Mouse (Mus musculus) gastrocnemius, postnatal 14 days (tissue): ENCODE data around the gene Smim14. TPM values are rescaled to one million over a fixed set of nuclear protein-coding genes. Genes with fewer than 3 reads are reported as not detected.
"Not testable (repeated sequence)": the region's sequence is repeated elsewhere in the genome, so short reads cannot be mapped to it uniquely, and the experiment has no call there.

Experiments used
- DNase-seq: peaks from one replicate; pipeline ENCODE4 v3.0.0; 2021; ENCODE audit warnings: mixed read lengths
- intact Hi-C: fragments of 180-260 bp; cut with DNase I; formaldehyde crosslinking; loops from one replicate; pipeline ENCODE4 v1.15.1; 2025; ENCODE audit warnings: low total_unique reads
- total RNA-seq, 2 experiments: library from RNA; stranded (reverse); gene quantifications; 2 replicates each; pipeline ENCODE4 v1.2.3; 2021

Gene Smim14
- total RNA-seq, 2 experiments from 2014 or later = 34.7 to 39.4 TPM

- DNase-seq = no peak
- intact Hi-C loops = no loop called here
Observed at GRCm38 (mm10) chr5:65479681-65480445, 57.1 kb downstream of the Smim14 start.

- intact Hi-C loops = no loop called here
- peak; percentile 55 for DNase-seq
Observed at GRCm38 (mm10) chr5:65478224-65478623, 58.8 kb downstream of the Smim14 start.

- DNase-seq, intact Hi-C loops: not testable (repeated sequence)
Observed at GRCm38 (mm10) chr5:65476739-65477138, 60.2 kb downstream of the Smim14 start.

GRCm38 (mm10) chr5:65475806-65476205 lies 61.2 kb downstream of the Smim14 start:
- intact Hi-C loops = no loop called here
- DNase-seq = no peak

- no peak for DNase-seq
- intact Hi-C loops = no loop called here
Observed at GRCm38 (mm10) chr5:65469766-65470165, 67.2 kb downstream of the Smim14 start.

- intact Hi-C loops = no loop called here
- DNase-seq = no peak
Observed at GRCm38 (mm10) chr5:65466911-65467310, 70.1 kb downstream of the Smim14 start.

GRCm38 (mm10) chr5:65460361-65460760 lies 76.6 kb downstream of the Smim14 start:
- intact Hi-C loops = no loop called here
- DNase-seq = no peak

GRCm38 (mm10) chr5:65459454-65459853 lies 77.5 kb downstream of the Smim14 start:
- intact Hi-C loops = no loop called here
- no peak for DNase-seq

GRCm38 (mm10) chr5:65457846-65458245 lies 79.1 kb downstream of the Smim14 start:
- intact Hi-C loops = no loop called here
- no peak for DNase-seq

- intact Hi-C loops = no loop called here
Observed at GRCm38 (mm10) chr5:65457086-65457827, 79.7 kb downstream of the Smim14 start.

GRCm38 (mm10) chr5:65454771-65455170 lies 82.2 kb downstream of the Smim14 start:
- DNase-seq = peak; percentile 30
- intact Hi-C loops = no loop called here

More at GRCm38 (mm10) chr5:65457086-65457827, 79.7 kb downstream of the Smim14 start:
- DNase-seq = no peak

- intact Hi-C loops = no loop called here
- DNase-seq = no peak
Observed at GRCm38 (mm10) chr5:65448941-65449340, 88.0 kb downstream of the Smim14 start.

- DNase-seq = no peak
- intact Hi-C loops = no loop called here
Observed at GRCm38 (mm10) chr5:65447826-65448225, 89.2 kb downstream of the Smim14 start.

- no peak for DNase-seq
- intact Hi-C loops = no loop called here
Observed at GRCm38 (mm10) chr5:65446756-65447155, 90.2 kb downstream of the Smim14 start.

GRCm38 (mm10) chr5:65444981-65445380 lies 92.0 kb downstream of the Smim14 start:
- DNase-seq = no peak
- intact Hi-C loops = loop anchor here (5.0 kb wide), 1 partner anchor 52 kb away; no protein-coding TSS in a partner anchor

- no peak for DNase-seq
- intact Hi-C loops = no loop called here
Observed at GRCm38 (mm10) chr5:65438041-65438440, 98.9 kb downstream of the Smim14 start.

- DNase-seq = peak; percentile 98
- intact Hi-C loops = no loop called here
Observed at GRCm38 (mm10) chr5:65435806-65436561, 101.0 kb downstream of the Smim14 start, which contains the start of gene Ugdh. Gene Ugdh (minus strand): TSS chr5:65435949.

GRCm38 (mm10) chr5:65435363-65435805 lies 101.6 kb downstream of the Smim14 start:
- DNase-seq = no peak
- intact Hi-C loops = no loop called here

GRCm38 (mm10) chr5:65434471-65435362 lies 102.3 kb downstream of the Smim14 start:
- intact Hi-C loops = no loop called here
- no peak for DNase-seq
